Mouse (Mus musculus): ENCODE measurements at regions not wholly inside any gene's neighbourhood (a gene's known extent, or its start where the extent isn't known, plus 50 kb on each side); places are given as distances from the start of the nearest gene placed in this dataset.

GRCm38 (mm10) chr11:113138462-113138861, 356.4 kb downstream of the Sox9 start:
- no peaks in the 10 kb centered on the region for H3K9me3 ChIP-seq
- 69% methylated on average over 5 of the region's 5 CpGs for WGBS
- no peaks in the 10 kb centered on the region for H3K27me3 ChIP-seq (replicated peaks)
- ATAC-seq (replicated peaks), result no peak
- no peak overlapping the region for H3K4me2 ChIP-seq
- no peaks in the 10 kb centered on the region for H3K36me3 ChIP-seq (replicated peaks)
- no peak overlapping the region for H3K9ac ChIP-seq
- no peak overlapping the region for H3K4me3 ChIP-seq
- H3K4me1 ChIP-seq, result peaks cover 13% of the 10 kb centered on the region
- no peak overlapping the region for H3K27ac ChIP-seq

DNA sequence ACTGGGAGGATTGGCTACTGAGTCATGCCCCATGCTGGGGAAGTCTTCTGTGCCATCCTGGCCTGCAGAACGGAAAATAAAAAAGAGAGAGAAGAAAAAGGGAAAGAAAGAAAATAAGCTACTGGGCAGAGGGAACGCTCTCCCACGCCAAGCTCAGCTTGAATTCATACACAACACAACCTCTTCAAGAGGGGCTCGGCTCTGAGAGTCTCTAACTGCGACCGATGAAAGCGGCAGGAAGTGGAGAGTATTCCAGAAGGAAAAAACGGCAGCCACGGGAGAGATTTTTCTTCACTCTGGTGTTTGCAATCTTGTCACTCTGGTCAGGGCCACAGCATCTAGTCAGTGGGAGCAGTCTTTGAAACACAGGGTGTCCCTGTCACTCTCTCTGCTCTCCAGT, 358.6 kb downstream of the Sox9 start:
- Histone ChIP-seq H3K9ac (no peak overlapping the region), H3K4me2 (no peak overlapping the region), H3K9me3 (no peaks in the 10 kb centered on the region), H3K4me3 (no peak overlapping the region), H3K27me3 (replicated peaks) (no peaks in the 10 kb centered on the region), H3K4me1 (peaks cover 31% of the 10 kb centered on the region), H3K27ac (no peak overlapping the region; the same call in 1 of the 2 replicates), H3K36me3 (replicated peaks) (no peaks in the 10 kb centered on the region)
- WGBS, result 61% methylated on average over 9 of the region's 9 CpGs
- ATAC-seq (replicated peaks), result no peak

DNA sequence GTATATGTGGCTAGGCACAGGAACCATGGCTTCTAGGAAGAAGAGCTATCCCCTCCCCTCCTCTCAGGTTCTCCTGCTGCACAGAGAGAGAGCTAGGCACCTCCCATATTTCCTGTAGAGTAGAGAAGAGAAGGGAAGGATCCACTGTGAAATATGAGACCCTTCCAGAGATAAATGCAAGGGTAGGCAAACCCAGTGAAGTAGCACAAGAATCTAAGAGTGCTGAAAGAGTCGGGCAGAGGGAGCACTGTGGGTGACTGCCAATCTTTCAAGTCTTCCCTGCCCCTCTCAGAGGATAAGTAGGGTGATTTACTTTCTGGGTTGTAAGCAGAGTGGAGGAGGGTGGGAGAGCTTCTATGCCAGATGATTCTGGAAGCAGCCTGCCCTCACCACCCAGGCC, 360.8 kb downstream of the Sox9 start:
- 48% methylated on average over 1 of the region's 1 CpGs for WGBS
- no peak overlapping the region for H3K4me3 ChIP-seq
- no peak overlapping the region; the same call in 1 of the 2 replicates for H3K27ac ChIP-seq
- H3K36me3 ChIP-seq (replicated peaks), result no peaks in the 10 kb centered on the region
- no peak for ATAC-seq (replicated peaks)
- H3K9me3 ChIP-seq, result no peaks in the 10 kb centered on the region
- H3K4me2 ChIP-seq, result no peak overlapping the region
- H3K4me1 ChIP-seq, result peaks cover 35% of the 10 kb centered on the region
- no peaks in the 10 kb centered on the region for H3K27me3 ChIP-seq (replicated peaks)
- no peak overlapping the region for H3K9ac ChIP-seq

DNA sequence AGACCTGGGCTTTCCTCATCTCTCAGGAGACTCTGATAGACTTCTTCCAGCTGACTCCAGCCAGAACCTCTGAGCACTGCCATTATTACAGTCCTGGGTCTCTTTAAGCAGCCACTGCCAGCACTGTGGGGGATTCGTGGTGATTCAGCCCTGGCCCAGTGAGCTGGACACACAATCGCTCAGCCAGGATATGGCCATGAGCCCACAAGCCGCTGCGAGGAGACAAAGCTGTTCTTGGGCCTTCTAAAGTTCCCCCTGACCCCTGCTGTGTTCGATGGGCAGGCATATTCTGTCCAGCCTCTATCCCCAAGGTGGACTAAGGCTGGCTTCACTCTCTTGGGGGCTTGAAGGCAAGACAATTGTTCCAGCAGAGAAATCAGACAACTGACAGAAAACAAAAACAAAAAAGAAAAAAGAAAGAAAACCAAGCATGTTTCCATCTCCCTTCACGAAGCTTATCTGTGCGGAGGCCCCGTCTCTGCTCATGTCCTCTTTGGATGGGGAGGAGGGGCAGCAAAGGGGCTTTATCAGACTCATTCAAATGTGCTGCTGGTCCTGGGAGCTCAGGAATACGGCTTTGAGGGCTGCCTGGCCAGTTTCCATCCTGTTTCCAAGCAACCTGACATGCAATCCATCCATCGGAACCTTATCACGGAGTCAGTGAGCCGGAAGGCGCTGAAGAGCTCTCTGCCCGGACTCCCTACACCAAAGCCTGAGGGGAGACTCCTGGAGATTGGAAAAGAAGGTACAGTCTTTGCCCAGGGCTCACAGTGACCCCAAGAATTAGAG, 362.0 kb downstream of the Sox9 start:
- WGBS, result 13% methylated on average over 14 of the region's 14 CpGs
- peaks cover 38% of the 10 kb centered on the region for H3K4me1 ChIP-seq

DNA sequence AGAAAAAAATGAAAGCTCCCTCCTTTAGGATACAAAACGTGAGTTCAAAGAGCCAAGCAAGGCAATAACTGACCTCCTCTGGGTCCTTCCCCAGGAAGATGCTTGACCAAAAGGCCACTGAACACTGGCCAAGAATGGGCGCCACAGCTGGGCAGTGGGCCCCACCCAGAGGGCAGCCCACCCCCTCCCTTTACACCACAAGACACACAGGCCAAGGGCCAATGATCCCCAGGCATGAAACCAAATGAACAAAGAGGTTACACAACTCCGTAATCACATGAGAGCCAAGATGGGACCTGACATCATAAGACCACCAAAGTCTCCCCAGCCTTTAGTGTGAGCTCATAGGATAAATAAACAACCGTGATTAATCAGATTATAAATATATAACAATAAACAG, 363.7 kb downstream of the Sox9 start:
- WGBS, result 89% methylated on average over 4 of the region's 4 CpGs
- H3K4me1 ChIP-seq, result peaks cover 34% of the 10 kb centered on the region
- no peak for ATAC-seq (replicated peaks)

More for the DNA sequence above, 362.0 kb downstream of the Sox9 start:
- peak; percentile 80 for ATAC-seq (replicated peaks)
- H3K27ac ChIP-seq, result peak overlapping the region; percentile 53
- no peak overlapping the region for H3K4me3 ChIP-seq
- H3K9me3 ChIP-seq, result no peaks in the 10 kb centered on the region
- no peaks in the 10 kb centered on the region for H3K27me3 ChIP-seq (replicated peaks)
- H3K9ac ChIP-seq, result no peak overlapping the region
- peak overlapping the region; percentile 14; the same call in 1 of the 2 replicates for H3K4me2 ChIP-seq
- H3K36me3 ChIP-seq (replicated peaks), result no peaks in the 10 kb centered on the region

DNA sequence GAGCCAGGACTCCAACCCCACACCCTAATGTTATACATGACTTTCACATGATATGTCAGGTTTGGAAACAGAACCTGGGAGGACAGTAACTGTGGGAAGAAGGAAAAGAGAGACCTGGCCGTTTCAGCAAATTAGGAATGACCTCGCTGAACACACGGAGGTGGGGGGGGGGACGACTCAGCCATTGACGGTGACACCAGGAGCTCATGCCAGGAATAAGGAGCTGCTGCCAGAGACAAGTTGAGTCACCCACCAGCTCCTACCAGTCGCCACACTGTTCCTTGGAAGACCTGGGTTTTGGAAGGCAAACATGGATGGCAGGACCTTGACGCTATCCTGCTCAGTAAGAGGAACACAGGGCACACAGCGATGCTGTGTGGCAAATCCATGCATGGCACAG, 364.7 kb downstream of the Sox9 start:
- no peaks in the 10 kb centered on the region for H3K27me3 ChIP-seq (replicated peaks)
- H3K9me3 ChIP-seq, result no peaks in the 10 kb centered on the region
- H3K4me2 ChIP-seq, result no peak overlapping the region
- no peak overlapping the region for H3K9ac ChIP-seq
- no peak overlapping the region for H3K4me3 ChIP-seq
- WGBS, result 92% methylated on average over 8 of the region's 8 CpGs
- ATAC-seq (replicated peaks), result no peak
- H3K27ac ChIP-seq, result no peak overlapping the region
- H3K36me3 ChIP-seq (replicated peaks), result no peaks in the 10 kb centered on the region
- H3K4me1 ChIP-seq, result peaks cover 31% of the 10 kb centered on the region

More for the DNA sequence above, 363.7 kb downstream of the Sox9 start:
- Histone ChIP-seq H3K4me2 (no peak overlapping the region), H3K27ac (no peak overlapping the region), H3K27me3 (replicated peaks) (no peaks in the 10 kb centered on the region), H3K4me3 (no peak overlapping the region), H3K9ac (no peak overlapping the region), H3K36me3 (replicated peaks) (no peaks in the 10 kb centered on the region), H3K9me3 (no peaks in the 10 kb centered on the region)

GRCm38 (mm10) chr11:113147535-113148197, 365.6 kb downstream of the Sox9 start:
- H3K9ac ChIP-seq, result no peak overlapping the region
- 72% methylated on average over 17 of the region's 17 CpGs for WGBS
- no peak overlapping the region for H3K27ac ChIP-seq
- peaks cover 31% of the 10 kb centered on the region for H3K4me1 ChIP-seq
- no peaks in the 10 kb centered on the region for H3K36me3 ChIP-seq (replicated peaks)
- no peaks in the 10 kb centered on the region for H3K27me3 ChIP-seq (replicated peaks)
- no peaks in the 10 kb centered on the region for H3K9me3 ChIP-seq
- no peak; the same call in 1 of the 2 replicates for ATAC-seq (replicated peaks)
- H3K4me3 ChIP-seq, result no peak overlapping the region
- H3K4me2 ChIP-seq, result no peak overlapping the region

- Histone ChIP-seq H3K9ac (no peak overlapping the region), H3K27ac (no peak overlapping the region)
- 89% methylated on average over 9 of the region's 9 CpGs for WGBS
Measured at GRCm38 (mm10) chr11:113148198-113148537, 366.1 kb downstream of the Sox9 start.

GRCm38 (mm10) chr11:113155515-113155914, 373.5 kb downstream of the Sox9 start:
- H3K4me3 ChIP-seq, result no peak overlapping the region
- 84% methylated on average over 6 of the region's 6 CpGs for WGBS

More at GRCm38 (mm10) chr11:113148198-113148537, 366.1 kb downstream of the Sox9 start:
- no peaks in the 10 kb centered on the region for H3K27me3 ChIP-seq (replicated peaks)
- H3K9me3 ChIP-seq, result no peaks in the 10 kb centered on the region
- no peak overlapping the region for H3K4me2 ChIP-seq
- no peaks in the 10 kb centered on the region for H3K36me3 ChIP-seq (replicated peaks)
- peaks cover 28% of the 10 kb centered on the region for H3K4me1 ChIP-seq
- H3K4me3 ChIP-seq, result no peak overlapping the region
- no peak for ATAC-seq (replicated peaks)

GRCm38 (mm10) chr11:113163941-113164340, 381.9 kb downstream of the Sox9 start:
- no peak for ATAC-seq (replicated peaks)
- WGBS, result 33% methylated on average over 3 of the region's 3 CpGs
- no peak overlapping the region for H3K9ac ChIP-seq
- H3K27me3 ChIP-seq (replicated peaks), result no peaks in the 10 kb centered on the region
- no peak overlapping the region for H3K27ac ChIP-seq
- H3K36me3 ChIP-seq (replicated peaks), result no peaks in the 10 kb centered on the region
- no peak overlapping the region for H3K4me3 ChIP-seq
- no peaks in the 10 kb centered on the region for H3K9me3 ChIP-seq
- no peak overlapping the region for H3K4me2 ChIP-seq
- H3K4me1 ChIP-seq, result peaks cover 36% of the 10 kb centered on the region

More at GRCm38 (mm10) chr11:113155515-113155914, 373.5 kb downstream of the Sox9 start:
- no peaks in the 10 kb centered on the region for H3K9me3 ChIP-seq
- H3K4me1 ChIP-seq, result no peaks in the 10 kb centered on the region
- ATAC-seq (replicated peaks), result no peak
- H3K9ac ChIP-seq, result no peak overlapping the region
- no peaks in the 10 kb centered on the region for H3K36me3 ChIP-seq (replicated peaks)
- no peak overlapping the region for H3K27ac ChIP-seq
- H3K27me3 ChIP-seq (replicated peaks), result no peaks in the 10 kb centered on the region
- no peak overlapping the region for H3K4me2 ChIP-seq

DNA sequence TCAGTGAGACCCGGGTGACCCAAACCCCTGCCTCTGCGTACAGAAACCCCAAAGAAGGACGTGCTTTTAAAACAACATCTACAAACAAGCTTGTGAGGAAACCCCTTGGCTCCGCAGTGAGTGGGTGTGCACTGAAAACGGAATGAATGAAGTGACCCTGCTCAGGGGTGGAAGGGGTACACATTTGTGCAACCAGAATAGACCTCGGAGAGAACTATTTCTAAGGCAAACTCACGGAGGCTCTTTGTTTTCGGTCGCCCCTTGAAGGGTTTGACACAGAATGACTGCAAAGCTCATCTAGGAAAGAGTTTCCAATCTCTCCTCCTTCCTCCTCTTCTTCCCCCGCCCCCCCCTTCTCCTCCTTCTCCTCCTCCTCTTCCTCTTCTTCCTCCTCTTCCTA, 382.5 kb downstream of the Sox9 start:
- H3K27me3 ChIP-seq (replicated peaks), result no peaks in the 10 kb centered on the region
- H3K9ac ChIP-seq, result no peak overlapping the region
- H3K27ac ChIP-seq, result no peak overlapping the region
- H3K36me3 ChIP-seq (replicated peaks), result no peaks in the 10 kb centered on the region
- peaks cover 36% of the 10 kb centered on the region for H3K4me1 ChIP-seq
- ATAC-seq (replicated peaks), result no peak
- peak overlapping the region; percentile 69 for H3K4me2 ChIP-seq
- WGBS, result 16% methylated on average over 9 of the region's 10 CpGs
- H3K4me3 ChIP-seq, result peak overlapping the region; percentile 34; the same call in 1 of the 2 replicates
- H3K9me3 ChIP-seq, result no peaks in the 10 kb centered on the region

DNA sequence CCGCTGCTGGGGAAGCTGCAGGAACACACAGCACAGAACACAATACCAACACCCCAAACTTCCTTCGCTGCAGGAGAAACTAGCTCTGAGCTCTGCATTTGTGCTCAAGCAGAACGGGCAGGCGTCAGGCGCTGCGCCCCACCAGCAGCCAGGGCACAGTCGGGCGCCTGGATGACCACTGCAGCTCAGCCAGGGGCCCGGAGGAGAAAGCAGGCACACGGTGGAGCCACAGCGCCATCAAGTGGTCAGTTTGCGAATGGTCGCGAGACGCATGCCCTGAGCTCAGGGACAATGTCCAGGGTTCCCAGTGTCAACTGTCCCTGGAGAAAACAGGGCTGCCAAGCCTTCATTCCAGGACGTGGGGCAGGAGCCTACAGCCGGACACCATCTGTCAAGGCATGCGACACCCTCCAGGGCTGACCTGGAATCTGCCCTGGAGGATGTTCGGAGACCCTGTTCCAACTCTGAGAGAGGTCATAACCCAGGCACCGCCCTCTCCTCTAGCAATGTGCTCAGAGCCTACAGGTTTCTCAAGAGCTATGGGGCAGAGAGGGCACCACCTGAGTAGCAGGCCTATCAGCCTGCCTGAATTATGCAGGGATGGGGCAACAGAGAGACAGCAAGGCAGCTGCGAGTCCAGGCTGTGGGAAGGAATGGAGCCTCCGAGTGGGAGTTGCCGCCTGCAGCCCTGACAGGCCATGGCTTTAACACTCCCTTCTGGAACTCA, 383.2 kb downstream of the Sox9 start:
- Histone ChIP-seq H3K4me2 (peak overlapping the region; percentile 69), H3K27ac (peak overlapping the region; percentile 31; the same call in 1 of the 2 replicates), H3K36me3 (replicated peaks) (no peaks in the 10 kb centered on the region), H3K9me3 (no peaks in the 10 kb centered on the region), H3K9ac (0 out of 2 replicates have a peak overlapping the region, but pooled peaks have one; percentile 1), H3K4me3 (peak overlapping the region; percentile 34), H3K4me1 (peaks cover 37% of the 10 kb centered on the region), H3K27me3 (replicated peaks) (no peaks in the 10 kb centered on the region)
- 7% methylated on average over 23 of the region's 23 CpGs for WGBS
- peak; percentile 76 for ATAC-seq (replicated peaks)
